Mouse (Mus musculus) T-cell, adult 2 months (primary cell): Measurements from ENCODE around the gene Pcare.

Experiments used
- DNase-seq: peaks from one replicate; pipeline ENCODE4 v3.0.0; 2022; ENCODE audit warnings: low spot score

Gene Pcare

DNA sequence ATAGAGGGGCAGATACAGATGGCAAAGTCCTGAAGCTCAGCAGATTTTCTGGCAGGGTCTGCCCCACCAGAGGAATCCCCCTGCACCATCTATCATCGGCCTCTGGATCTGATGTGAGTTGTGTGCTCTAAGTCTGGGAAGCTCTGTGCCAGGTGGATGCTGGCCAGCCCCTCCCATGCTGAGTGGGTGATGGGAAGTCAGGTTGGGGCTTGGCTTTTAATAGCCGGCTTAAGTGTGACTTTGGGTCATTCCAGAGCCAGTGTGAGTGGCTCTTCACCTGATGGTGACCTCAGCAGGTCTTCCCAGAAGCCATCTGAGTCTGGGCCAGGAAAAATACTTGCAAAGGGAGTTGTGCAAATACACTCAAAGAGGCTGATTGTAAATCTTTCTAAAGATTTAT, 22.0 kb downstream of the Pcare start:
- no peak for DNase-seq

GRCm38 (mm10) chr17:71721019-71721418, 31.7 kb downstream of the Pcare start:
- DNase-seq = no peak

GRCm38 (mm10) chr17:71720434-71720833, 32.3 kb downstream of the Pcare start:
- DNase-seq = no peak

DNA sequence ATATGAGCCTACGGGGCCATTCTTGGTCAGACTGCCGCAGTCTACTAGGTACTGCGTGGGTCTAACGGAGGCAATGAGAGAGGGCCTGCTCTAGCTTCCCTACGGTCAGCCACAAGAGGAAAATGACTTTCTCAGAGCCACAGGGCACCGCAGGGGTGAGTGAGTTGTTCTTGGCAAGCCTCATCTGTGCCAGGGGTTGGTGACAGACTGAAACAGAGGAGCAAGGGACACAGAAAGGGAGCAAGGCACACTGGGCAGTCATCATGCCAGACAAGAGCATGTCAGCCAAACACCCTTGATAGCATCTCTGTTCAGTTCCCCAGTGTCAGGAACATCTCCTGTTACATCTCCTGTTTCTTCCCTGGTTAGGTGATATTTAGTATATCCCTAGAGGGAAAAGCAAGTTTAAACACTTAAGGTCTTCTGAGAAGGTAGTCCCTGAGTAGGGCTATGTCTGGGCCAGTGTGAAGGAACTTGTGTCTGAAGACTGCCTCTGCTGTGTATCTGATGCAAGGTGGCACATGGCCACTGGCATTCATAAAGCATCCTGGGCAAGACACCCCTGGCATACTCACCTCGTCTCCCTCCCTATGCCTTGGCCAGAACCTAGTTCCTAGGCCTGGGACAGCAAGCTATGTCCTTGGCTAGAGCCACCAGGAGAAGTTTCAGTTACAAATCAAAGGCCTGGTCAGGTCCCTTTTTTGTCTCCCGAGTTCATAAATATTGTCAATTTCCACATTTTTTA, 34.6 kb downstream of the Pcare start:
- no peak for DNase-seq

GRCm38 (mm10) chr17:71715034-71715433, 37.7 kb downstream of the Pcare start:
- DNase-seq = no peak

DNA sequence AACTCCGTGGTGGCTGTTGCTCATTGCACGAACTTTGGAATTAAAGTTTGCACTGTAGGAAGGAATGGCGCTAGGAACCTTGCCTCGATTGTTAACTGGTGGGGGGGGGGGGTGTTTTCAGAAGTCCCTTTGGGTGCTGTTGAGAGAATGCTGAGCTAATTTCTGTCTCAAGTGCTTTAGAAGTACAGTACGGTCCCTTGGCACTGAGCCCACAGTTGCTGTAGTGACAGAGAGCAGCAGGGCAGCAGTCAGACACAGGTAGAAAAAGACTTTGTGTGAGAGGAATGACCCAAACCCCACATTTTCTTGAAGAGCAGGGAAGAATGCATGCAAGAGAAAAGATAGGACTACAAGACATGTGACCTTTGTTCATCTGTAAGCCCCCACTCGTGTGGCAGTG, 40.4 kb downstream of the Pcare start:
- DNase-seq = no peak

DNA sequence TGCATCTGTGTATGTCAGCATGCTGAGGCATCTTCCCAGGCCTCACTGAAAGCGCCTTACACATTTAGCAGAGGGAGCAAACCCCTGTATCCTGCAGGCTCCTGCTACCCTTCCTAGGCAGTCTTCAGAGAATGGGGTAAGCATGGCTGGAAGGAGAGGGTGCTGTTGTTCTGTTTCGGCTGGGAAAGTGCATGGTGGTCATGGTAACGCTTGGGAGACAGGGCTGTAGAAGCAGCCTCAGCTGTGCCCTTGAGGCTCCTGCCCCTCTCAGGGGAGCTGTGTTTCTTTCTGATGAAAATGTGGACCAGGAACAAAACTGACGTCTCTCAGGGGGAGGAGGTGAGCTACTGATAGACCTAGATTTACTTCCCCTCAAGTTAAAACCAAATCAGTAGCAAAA, 45.0 kb downstream of the Pcare start:
- no peak for DNase-seq

DNA sequence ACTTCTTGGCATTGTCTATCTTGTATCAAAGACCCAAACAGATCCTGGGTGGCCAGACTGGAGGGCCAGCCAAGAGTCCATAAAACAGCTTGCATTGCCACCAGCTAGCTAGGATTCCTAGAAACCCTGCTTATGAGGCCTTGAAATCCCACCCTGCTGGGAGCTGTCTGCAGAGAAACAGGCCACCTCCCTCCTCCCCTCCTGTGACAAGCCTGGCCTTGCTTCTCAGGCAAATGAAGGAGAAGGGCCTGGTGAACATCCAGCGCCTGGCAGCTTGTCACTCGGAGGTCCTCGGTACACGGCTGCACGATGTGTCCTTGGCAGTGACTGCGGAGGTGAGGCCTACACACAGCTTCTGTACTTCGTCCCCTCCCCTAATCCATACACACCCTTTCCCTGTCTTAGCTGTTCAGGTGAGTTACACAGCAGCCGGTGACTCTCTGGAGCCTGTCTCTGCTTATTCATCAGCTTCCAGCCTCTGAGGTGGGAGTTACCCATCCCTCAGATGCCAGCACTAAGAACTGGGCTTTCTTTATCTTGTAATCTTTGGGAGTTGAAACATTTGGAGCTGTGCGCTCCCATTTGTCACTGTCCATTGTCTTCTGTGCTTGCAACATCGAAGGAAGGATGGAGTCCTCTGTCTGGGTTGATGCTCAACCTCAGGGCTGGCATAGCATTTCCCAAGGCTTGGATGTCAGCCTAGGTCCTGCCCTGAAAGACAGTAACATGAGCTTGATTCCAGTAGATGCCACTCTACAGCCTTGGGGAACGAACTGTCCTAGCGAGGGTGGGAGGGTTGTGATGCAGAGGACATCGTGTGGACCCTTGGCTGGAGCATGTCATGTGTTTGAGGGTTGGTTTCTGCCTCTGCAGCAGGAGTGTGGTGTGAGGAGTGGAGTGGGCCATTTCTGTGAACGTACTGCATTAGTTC, 46.9 kb downstream of the Pcare start:
- no peak for DNase-seq

GRCm38 (mm10) chr17:71705113-71705512, 47.6 kb downstream of the Pcare start:
- no peak for DNase-seq

DNA sequence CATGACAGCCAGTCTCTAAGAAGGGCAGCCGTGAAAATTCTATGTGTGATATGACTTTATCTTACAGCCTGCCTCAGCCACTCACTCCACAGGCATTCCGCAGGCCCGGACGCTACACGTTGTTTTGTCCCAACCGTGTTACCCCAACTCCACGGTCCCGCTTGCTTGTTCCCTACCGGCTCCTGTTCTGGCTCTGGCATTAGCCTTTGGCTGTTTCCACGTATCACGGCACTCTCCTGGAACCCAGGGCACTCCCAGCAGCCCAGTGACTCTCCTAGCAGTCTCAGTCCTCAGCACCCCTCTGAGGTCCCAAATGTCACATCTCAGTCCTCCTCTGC, 54.1 kb downstream of the Pcare start:
- DNase-seq = no peak

DNA sequence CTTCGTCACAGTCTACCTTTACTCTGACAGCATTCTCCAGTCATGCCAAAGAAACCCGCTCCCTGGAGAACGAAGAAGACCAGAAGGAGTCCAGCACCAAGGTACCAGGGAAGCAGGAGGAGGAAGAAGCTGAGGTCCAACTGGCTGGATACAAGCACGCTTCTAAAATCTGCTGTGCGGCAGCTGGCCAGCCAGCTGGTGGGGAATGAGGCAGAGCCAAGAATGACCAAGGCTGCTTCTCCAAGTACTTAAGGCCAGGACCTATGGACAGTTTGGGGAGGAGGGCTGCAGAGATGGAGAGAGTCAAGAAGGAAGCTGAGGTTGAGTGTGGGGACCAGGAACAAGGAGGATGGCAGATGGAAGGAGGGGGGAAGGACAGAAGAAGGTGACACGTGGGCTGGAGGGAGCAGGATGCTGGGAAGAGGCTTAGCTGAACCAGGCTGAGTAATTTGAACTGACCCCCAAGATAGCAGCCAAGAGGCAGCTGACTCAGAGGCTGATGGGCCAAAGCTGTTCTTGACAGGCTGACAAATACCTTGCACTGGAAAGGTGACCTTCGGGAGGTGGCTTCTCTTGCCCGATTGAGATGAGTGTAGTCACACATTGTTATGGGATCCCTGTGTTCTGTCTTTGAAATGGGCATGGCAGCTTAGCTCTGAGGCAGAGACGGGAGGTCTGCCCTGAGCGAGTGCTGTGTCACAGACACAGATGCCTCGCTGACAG, 54.6 kb downstream of the Pcare start:
- no peak for DNase-seq

DNA sequence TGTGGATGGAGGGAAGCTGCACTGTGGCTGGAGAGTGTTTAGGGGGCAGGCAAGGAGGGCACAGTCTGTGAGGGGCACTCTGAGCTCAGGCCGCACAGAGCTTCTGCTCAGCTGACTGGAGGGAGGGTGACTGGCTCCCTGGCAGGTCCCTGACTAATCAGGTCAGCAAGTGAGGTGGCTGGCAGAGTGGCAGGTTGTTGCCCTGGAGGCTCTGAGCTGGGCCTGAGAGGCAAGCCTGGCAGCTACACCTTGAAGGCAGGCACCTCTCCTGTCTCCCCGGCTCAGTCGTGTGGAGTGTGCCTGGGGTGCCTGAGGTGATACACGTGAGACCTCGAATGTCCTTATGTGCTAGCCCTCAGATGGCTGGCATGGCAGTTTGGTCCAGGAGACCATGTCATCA, 56.3 kb downstream of the Pcare start:
- no peak for DNase-seq

DNA sequence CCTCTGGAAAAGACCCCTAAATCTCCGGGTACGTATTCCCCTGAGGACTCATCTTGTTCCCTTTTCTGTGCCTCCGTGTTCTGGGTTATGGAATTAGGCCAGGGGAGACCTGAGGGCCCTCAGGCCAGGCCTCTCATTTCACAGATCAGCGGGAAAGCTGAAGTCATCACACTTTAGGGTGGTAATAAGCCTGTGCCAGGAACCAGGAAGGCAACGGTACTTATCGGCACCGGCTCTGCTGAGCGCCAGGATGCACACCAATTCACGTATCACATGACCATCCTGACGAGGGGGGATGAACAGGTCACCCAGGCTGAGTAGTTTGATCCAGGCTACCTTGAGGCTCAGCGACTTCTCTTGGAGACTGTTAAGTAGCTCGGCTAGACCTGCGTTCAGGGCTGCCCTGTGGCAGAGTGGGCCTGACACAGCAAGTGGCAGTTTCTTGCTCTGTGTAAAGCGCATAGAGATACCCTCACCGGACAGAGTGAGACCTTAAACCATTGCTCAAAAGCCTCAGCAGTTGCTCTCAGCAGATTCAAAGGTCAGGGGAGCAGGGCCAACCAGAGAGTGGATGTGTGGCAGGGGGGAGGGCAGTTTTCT, 56.9 kb downstream of the Pcare start:
- DNase-seq = no peak

DNA sequence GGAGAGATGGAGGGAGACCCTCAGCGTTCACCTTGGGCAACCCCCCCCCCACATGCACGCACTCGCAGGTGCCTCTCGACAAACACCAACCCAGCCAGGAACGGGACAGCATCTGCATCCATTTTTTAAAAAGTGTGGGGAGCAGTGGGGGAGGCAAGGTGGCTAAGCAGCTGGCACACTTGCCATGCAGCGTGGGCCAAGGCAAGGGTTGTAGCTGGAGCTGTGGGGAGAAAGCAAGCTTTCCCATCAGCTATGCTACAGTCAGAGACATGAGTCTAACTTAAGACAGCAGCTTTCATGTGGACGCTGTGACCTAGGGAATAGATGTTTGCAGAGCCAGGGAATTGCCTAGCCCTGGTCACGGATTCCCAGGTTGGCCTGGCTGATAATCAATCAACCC, 57.5 kb downstream of the Pcare start:
- DNase-seq = no peak

- DNase-seq = no peak
Observed at GRCm38 (mm10) chr17:71693780-71694179, 58.9 kb downstream of the Pcare start.
